Mouse (Mus musculus) urinary bladder, postnatal 36 days (tissue): ENCODE results near the gene Mroh2a.

Experiments
- DNase-seq, 2 experiments: peaks; one replicate each; pipeline ENCODE4 v3.0.0; 2022; ENCODE audit warnings: low spot score in 2 of 2, mixed read lengths in 1 of 2

Gene Mroh2a

GRCm38 (mm10) chr1:88291409-88292005 is 64.7 kb downstream of the Mroh2a start:
- no peak for DNase-seq

- DNase-seq, result no peak
Observed at GRCm38 (mm10) chr1:88292057-88292456, 65.3 kb downstream of the Mroh2a start.

GRCm38 (mm10) chr1:88294650-88295049 is 67.9 kb downstream of the Mroh2a start:
- DNase-seq, result no peak

DNA sequence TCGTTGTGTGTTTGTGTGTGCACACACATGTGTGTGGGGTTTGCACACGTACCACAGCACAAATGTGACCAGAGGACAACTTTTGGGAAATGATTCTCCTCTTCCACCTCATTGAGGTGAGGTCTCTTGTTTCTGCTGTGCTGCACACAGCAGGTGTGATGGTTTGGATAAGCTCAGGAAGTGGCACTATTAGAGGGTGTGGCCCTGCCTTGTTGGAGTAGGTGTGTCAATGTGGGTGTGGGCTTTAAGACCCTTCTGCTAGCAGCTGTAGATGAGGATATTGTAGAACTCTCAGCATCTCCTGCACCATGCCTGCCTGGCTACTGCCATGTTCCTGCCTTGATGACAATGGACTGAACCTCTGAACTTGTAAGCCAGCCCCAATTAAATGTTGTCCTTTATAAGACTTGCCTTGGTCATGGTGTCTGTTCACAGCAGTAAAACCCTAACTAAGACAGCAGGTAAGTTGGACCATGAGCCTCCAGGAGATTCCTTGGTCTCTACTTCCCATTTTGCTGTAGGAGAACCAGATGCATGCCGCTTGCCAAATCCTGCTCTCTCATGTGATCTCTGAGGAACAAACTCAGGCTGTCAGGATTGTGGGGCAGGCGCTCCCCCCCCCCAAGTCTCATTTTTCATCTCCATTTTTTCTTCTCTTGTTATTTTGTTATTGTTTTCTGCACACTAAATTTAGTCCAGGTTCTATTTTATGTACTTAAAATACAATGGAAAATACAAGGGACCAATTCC is 69.6 kb downstream of the Mroh2a start:
- no peak for DNase-seq

DNA sequence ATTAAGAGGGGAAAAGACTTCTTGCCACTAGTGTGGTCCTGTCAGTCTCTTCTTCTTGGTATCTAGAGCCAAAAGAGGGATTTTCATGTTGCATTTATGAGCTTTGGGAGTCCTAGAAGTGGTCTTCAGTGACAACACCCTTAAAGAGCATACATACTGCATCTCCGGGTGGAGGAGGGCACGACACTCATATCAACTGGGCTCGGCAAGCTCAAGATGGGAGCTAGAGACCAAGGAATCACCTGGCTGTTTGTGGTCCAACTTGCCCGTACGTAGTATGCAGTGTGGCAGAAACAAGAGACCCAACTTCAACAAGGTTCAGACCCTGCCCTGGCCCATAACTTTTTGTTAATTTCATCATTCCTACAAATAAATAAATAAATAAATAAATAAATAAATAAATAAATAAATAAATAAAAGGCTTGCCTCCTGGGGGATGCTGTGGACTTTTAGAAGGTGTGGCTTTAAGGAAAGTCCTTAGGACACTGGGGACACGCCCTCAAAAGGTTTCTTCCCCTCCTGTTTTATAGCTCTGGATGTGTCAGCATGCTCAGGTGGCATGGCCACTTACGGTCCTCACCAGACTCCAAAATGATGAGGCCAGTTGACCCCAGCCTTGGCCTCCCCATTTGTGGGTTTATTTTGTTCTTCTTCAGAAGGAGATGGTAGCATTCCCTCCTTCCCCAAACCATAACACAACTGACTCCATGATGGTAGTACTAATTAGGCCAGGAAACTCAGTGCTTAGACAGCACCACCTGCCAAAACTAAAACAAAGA is 70.9 kb downstream of the Mroh2a start:
- no peak for DNase-seq

DNA sequence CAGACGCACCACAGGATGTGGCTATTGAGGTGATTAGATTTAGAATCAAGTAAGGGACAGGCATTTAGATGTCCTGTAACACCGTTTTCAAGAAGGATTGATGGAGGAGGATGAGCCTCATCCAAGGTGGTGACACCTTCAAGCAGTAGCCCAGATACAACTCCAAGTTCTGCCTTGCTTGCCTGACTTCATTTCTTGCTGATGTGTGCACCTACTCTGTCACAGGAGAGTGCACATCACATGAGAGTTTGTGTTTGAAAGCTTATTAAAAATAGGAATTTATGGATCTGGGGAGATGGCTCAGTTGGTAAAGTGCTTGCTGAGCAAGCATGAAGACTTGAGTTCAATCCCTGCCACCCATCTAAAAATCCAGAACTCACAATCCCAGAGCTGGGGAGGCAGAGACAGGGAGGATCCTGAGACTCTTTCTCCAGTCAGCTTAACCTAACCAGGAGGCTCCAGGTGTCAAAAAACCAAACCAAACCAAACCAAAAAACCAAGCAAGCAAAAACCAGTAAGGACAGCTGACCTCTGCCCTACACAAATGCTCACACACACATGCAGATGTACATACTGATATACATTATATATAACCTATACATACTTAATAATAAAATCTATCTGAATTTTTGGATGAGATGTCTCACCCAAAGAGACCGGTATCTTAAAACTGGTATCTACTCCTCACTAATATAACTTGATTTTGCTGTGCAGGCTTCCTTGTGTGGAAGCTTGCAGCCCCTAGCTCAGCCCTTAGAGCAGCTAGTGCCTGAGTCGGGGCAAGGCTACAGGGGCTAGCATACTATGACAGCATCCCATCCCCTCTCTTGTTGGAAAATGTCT is 72.1 kb downstream of the Mroh2a start:
- no peak for DNase-seq

DNA sequence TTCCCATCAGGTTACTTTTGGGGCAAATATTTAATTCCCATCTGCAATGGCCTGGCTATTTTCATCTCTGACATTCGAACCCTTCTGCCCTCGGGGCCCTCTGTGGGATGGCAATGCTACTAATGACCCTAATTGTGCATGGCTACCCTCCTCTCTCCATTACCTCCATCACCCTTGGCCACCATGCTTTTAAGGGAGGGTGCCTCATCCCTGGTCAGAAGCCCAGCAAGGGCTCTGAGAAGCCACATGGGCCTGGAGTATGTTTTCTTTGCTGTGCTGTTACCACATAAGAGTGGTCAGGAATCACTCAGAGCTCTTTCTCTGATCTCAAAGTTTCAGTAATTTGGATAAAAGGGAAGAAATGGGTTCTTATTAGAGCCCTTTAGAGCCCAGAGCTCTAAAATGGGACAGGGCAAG is 72.8 kb downstream of the Mroh2a start:
- DNase-seq, result no peak

GRCm38 (mm10) chr1:88300301-88301050 is 73.7 kb downstream of the Mroh2a start:
- DNase-seq, result no peak

GRCm38 (mm10) chr1:88301121-88302014 is 74.6 kb downstream of the Mroh2a start:
- no peak for DNase-seq

GRCm38 (mm10) chr1:88302057-88302740 is 75.4 kb downstream of the Mroh2a start:
- DNase-seq, result no peak

GRCm38 (mm10) chr1:88303762-88304161 is 77.0 kb downstream of the Mroh2a start:
- DNase-seq, result no peak

DNA sequence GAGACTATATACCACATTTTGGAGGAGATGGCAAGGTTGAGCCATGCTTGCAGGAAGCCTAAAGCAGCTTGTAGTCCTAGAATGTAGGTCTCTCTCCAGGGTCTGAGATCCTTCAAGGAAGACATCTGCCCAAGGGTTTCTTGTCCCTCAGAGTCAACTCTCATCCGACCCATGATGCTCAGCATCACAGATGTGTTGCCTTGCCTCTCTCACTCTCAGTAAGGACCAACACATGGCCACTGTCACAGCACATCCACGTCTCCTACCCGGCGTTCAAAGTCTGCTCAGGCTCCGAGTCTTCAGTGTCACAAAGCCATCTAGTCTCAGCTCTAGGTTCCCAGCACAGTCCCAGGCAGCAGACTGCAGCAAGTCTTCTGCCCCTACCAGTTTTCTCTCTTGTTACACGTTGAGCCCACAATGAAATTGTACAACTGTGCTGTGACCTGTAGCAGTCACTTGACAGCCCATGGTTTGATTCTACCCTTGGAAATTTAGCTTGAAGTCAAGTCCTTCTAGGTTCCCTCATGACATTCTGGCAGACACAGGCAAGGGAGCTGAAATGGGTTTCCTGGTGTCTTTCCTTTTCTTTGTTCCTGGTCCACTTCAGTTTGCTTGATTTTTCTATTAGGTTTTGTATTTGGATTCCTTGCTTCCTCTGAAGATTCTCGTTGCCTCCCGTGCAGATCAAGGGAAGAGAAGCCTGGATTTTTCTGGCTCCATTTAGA is 77.6 kb downstream of the Mroh2a start:
- DNase-seq, result no peak

DNA sequence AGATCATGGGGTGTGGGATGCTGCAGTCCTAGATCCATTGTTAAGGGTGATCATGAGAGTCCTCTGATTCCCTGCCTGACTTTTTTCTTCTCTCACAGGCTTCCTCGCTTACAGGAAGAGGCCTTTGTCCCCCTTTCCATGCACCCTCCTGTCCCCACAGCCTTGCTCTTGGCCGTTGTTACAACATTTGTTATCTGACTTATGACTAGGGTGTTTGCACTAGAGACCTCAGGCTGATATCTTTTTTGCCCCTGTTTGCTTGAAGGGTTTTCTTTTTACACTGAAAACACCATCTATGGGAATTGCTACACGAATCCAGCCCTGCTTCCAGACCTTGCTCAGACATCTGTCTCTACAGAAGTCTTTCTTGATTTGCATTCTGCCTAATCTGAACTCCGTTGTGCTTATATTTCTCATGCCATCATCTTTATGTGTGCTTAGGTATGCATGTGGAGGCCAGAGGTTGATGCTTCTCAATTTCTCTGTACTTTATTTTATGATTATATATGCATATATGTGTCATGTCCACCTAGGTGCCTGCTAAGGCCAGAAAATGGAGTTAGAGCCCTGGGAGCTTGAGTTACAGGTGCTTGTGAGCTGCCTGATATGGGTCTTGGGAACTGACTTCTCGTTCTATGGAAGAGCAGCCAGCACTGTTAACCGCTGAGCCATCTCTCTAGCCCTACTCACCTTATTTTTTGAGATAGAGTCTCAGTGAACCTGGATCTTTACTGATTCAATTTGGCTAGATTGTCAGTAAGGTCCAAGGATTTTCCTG is 78.4 kb downstream of the Mroh2a start:
- DNase-seq, result no peak

DNA sequence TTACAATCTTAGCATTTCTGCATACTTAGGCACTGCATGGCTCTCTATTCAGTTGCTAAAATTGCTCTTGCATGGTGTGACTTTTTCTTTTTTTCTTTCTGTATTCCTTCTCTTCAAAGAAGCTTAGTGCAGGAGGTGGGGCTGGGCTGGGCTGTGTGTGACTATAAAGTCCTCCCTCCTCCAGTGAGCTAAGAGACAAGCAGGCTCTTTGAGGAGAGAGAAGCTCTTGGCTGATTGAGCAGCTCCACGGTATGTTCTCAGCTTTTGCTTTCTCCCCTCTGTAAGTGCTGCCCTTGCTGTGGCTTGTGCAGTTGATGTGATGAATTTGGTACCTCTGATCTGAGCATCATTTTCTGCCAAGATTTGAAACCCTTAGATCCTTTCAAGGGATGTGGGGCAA is 79.8 kb downstream of the Mroh2a start:
- no peak for DNase-seq

GRCm38 (mm10) chr1:88307180-88307579 is 80.4 kb downstream of the Mroh2a start:
- DNase-seq, result no peak

DNA sequence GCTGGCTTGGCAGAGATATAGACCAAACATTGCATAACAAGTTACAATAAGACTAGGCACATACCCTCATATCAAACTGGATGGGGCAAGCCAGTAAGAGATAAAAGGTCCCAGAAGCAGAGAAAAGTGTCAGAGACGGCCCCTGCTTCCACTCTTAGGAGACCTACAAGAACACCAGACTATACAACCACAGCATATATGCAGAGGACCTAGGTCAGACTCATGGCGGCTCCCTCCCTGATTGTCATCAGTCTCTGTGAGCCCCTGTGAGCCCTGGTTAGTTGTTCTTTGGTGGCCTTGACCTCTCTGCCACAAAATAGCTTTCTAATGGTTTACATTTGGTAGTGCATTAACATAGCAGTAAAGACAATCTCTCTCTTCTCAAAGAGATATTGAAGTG is 82.2 kb downstream of the Mroh2a start:
- no peak for DNase-seq

GRCm38 (mm10) chr1:88309905-88310304 is 83.1 kb downstream of the Mroh2a start:
- no peak for DNase-seq

DNA sequence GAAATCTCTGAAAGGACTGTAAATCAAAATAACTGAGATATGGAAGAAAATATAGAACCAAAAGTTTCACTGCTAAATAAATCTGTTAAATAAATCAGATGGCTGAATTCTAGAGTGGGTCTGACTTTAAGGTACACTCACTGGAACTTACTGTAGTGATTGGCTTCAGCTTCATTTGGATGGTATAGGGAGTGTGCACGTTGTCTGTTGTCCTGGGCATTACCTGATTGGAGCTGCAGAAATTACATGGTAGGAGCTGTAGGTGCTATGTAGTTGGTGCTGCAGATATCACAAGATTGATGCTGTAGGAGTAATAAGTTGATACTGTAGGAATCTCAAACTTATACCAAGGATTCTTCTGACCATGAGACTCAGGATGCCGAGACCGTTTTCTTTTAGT is 83.6 kb downstream of the Mroh2a start:
- DNase-seq, result no peak
